Mouse (Mus musculus): ENCODE measurements around the gene Farp1.

The Farp1 gene

DNA sequence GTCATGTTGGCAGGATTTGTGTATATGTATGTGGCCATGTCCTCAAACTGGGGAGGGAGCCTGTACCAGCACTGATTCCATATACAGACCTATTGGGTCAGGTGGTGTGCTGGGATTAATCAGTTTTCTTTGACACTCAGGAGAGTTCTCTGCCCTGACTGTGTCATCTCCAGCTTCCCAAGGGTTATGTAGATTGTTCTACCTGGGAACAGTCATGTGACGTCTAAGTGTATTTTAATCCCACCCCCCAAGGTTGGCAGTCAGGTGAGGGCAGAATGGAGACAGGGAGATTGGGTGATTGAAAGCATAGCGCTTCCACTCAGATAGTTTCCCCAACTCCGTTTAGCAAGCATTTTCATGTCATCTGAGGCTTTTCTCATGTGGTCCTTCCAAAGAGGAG lies 110.3 kb downstream of the Farp1 start:
- in situ Hi-C loops (cut with MboI, MseI) = no loop called here

DNA sequence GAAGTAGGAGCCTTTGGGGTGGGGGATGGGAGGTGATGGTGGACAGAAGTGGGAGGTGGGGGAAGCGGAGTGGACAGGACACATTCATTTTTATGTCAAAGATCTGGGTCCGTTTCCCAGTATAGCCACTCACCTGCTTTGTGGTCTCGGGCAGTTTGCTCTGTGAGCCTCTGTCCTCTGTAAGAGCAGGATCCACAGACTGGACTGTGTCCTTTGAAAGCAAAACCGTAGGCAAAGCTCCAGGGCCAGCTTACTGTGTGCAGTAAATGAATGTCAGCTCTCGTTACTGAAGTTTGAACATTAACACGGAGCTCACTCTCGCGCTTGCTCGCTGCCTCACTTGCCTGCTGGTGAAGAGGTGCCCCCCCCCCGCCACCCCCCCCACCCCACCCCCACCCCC lies 110.7 kb downstream of the Farp1 start:
- in situ Hi-C loops (cut with MboI, MseI) = no loop called here

- in situ Hi-C loops (cut with MboI, MseI) = no loop called here
These were observed 111.2 kb downstream of the Farp1 start for GRCm38 (mm10) chr14:121146213-121146612.

DNA sequence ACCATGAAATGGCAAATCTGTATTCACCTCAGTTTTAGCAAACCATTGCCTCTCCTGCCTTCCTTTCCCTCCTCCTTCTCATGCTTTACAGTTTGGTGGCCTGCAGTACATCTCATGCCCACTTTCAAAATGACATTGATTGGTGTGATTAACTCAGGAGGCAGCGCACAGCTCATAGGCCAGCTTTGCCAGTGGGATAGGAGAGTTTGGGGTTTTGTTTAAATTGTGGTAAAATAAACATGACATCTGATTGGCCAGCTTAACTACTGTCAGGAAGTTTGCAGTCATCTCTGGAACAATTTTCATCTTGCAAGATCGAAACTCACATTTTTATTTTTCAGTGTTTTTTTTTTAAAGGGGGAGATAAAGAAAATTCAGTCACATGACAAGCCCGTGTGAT lies 112.0 kb downstream of the Farp1 start:
- in situ Hi-C loops (cut with MboI, MseI) = no loop called here

GRCm38 (mm10) chr14:121148088-121148785 lies 113.2 kb downstream of the Farp1 start:
- in situ Hi-C loops (cut with MboI, MseI) = no loop called here

GRCm38 (mm10) chr14:121149984-121150383 lies 115.0 kb downstream of the Farp1 start:
- in situ Hi-C loops (cut with MboI, MseI) = no loop called here

GRCm38 (mm10) chr14:121151837-121152236 lies 116.8 kb downstream of the Farp1 start:
- in situ Hi-C loops (cut with MboI, MseI) = no loop called here

DNA sequence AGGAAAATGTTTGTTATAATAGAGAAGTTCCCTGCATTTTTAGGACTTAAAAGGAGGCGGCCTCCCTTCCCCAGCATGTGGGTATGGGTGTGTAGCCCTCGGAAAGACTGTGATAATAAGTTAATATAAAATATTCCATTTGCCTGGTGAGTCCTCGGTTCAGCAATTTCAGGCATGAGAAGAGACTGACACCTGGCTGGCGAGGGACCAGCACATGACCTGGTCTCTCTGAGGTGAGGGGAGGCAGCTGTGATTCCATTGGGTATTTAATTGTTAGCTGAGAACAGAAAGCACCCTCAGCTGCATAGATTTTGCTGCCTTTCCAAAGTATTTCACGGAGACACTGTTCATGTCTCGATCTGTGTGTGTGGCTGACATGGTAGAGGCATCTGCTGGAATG lies 117.8 kb downstream of the Farp1 start:
- in situ Hi-C loops (cut with MboI, MseI) = no loop called here

GRCm38 (mm10) chr14:121153260-121153659 lies 118.3 kb downstream of the Farp1 start:
- in situ Hi-C loops (cut with MboI, MseI) = no loop called here

GRCm38 (mm10) chr14:121155173-121155572 lies 120.2 kb downstream of the Farp1 start:
- in situ Hi-C loops (cut with MboI, MseI) = no loop called here

DNA sequence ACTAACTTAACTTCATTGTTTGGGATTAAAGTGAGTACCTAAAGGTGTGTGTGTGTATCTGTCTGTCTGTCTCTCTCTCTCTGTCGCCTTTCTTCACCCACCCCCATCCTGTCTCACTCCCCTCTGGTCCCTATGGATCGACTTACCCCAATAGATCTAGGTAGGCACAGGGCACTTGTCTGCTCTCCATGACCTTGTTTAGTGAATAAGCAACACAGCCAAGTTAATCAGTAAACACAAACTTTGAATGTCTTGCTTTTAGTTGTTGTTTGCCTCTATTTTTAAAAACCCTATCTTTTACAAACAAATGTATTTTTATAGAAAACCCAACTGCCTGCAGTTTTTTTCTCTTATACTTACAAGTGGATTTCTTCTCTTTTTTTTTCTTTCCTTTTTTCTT lies 123.6 kb downstream of the Farp1 start:
- in situ Hi-C loops (cut with MboI, MseI) = no loop called here

GRCm38 (mm10) chr14:121162822-121163221 lies 127.8 kb downstream of the Farp1 start:
- in situ Hi-C loops (cut with MboI, MseI) = no loop called here

GRCm38 (mm10) chr14:121164866-121165265 lies 129.9 kb downstream of the Farp1 start:
- in situ Hi-C loops (cut with MboI, MseI) = no loop called here

DNA sequence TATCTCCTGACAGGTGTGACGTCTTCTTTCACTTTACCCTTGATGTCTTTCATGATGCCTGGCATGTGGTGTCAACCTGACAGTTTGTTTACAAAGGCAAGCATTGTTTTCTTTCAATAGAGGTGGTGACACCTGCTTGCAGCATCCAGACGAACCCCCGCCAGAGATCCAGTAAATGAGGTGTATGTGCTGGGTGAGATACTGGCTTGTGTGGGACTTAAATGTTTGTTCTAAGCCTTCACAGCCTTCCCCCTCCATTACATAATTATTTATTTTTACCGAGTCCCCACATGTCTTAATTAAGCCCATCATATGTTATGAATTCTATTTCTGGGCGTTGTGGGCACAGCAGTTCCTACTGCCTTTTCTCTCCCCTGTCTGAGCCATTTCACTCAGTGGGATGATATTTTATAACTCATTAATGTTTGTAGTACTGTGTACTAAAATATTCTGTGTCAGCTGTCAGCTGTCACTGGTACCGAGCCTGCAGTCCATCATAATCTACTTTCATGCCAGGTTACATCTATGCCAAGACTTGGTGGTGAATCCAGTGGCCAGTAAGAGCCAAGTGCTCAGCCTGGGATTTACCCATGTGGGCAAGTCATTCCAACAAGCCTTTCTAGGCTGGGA lies 130.5 kb downstream of the Farp1 start:
- in situ Hi-C loops (cut with MboI, MseI) = no loop called here

DNA sequence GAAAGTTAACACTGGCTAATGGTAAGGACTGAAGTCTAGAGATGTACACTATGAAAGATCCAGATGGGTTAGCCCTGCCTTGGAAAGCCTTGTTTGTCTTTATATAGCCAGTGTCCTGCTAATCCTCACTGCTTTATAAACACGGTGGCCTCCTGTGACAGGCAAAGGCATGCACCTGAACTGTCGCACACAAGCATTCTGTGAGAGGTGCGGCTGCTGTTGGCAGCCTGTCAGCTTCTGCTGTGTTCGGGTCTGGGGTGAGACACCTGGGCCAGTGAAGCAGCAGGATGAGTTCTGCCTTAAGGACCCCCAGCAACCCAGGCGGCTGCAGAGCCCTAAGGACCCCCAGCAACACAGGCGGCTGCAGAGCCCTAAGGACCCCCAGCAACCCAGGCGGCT lies 131.0 kb downstream of the Farp1 start:
- in situ Hi-C loops (cut with MboI, MseI) = no loop called here

GRCm38 (mm10) chr14:121168716-121169115 lies 133.7 kb downstream of the Farp1 start:
- in situ Hi-C loops (cut with MboI, MseI) = no loop called here

DNA sequence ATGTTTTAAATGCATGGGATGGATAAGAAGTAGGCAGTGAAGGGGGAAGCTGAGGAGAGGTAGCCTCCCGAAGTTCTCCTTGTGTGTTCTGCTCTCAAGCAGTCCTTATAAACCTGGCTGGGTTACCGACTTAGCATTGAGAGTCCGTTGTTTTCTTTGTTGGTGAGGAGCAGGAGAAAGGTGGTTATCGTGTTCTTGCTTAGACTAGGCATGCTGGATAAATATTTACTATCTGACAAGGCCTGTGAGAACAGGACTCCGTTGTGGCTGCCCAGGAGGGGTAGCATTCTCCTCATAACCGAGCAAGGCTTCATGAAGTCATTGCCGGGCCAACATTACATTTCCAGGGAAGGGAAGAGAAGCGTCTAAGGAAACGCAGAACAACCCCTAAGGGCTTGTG lies 135.3 kb downstream of the Farp1 start:
- in situ Hi-C loops (cut with MboI, MseI) = no loop called here

DNA sequence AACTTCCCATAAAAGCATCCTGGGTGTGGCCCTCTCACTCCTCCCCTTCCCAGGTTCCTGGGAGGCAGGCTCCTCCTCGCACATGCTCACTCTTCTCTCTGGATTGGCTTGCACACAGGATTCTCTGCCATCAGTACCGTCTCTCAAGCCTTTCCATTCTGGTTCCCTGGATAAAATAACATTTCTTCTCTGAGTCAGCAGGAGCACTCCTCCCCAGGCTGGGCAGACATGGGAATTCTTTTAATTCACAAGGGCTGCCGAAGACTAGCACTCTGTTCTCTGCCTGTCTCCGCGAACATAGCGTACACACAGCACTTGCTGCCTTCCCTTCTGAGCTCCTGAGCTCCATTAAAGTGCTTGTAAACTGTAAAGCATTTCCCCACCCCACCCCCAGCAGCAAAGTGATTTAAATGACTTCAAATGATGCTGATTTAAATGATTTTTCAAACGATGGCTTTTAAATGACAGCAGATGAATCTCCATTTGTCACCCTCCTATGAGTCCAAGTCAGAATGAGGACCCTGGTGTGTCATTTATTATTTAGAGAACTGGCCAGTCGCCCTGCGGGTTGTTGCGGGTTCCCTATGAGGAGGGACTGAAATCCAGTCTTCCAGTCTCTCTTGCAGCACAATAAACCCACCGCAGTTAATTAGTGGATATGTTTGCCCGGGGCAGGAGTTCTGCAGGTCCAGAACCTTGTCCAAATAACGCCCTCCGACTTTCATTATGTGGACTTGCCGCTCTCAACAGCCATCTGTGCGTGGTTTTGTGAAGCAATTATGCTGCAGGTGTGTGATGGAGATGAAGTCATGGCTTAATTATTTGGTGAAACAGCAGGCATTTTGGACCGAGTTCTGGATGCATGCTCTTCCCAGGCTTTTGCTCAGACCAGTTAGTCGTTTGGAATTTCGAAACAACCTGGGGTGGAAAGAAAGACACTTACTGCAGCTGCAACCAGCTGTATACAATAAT lies 137.4 kb downstream of the Farp1 start:
- in situ Hi-C loops (cut with MboI, MseI) = no loop called here

DNA sequence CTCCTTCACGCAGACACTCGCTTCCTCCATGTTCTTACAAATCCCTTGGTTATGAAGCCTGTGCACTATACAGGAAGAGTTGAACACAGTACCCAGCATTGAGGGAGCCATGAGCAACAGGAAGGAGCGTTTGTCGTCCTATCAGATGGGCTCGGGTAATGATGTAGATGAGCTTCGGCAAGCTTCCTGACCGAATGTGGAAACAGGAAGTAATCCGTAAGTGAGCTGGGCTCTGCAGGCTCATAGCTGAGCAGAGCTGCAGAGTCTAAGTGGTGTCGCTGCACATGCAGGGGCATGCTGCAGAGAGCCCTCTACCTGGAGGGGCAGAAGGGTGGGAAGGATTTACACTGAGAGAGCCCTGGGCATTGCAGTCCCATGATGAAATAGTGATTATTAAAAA lies 140.4 kb downstream of the Farp1 start:
- in situ Hi-C loops (cut with MboI, MseI) = no loop called here

- in situ Hi-C loops (cut with MboI, MseI) = no loop called here
These were observed 140.9 kb downstream of the Farp1 start for GRCm38 (mm10) chr14:121175861-121176260.

GRCm38 (mm10) chr14:121177907-121178306 lies 142.9 kb downstream of the Farp1 start:
- in situ Hi-C loops (cut with MboI, MseI) = no loop called here

DNA sequence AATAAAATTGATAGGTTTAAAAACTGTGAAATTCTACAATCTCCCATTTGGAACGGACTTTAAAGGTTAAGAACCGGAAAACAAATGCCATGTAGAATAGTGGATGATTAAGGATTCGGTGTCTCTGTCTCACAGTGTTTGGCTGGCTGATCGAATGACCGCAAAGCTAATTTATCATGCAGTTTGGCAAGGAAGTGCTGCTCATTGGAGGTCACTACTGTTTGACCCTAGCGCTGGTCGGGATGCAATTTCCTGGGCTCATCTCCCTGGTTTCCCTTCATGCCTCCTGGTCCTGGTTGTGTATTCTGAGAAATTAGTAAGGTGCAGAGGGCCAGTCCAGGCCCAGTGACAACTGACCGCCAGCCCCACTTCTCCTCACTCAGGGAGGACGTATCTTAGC lies 145.6 kb downstream of the Farp1 start:
- in situ Hi-C loops (cut with MboI, MseI) = no loop called here
